Mouse (Mus musculus) forebrain, embryonic 15.5 days (tissue): ENCODE results near the gene Nup98. TPM values are rescaled to one million over a fixed set of nuclear protein-coding genes. Genes with fewer than 3 reads are reported as not detected.

Experiments
- ATAC-seq: fragments of 200-750 bp; cut with Nextera tagmentation; replicated peaks from 2 replicates; pipeline ENCODE4 v1.8.0; 2017; ENCODE audit warnings: mild to moderate bottlenecking, moderate TSS enrichment, moderate library complexity
- H3K27ac ChIP-seq: fragments of 300-500 bp; sonication (generic); replicated peaks from 2 replicates; pipeline ENCODE4 v1.5.1; 2015; ENCODE audit warnings: mild to moderate bottlenecking, inconsistent platforms
- H3K27me3 ChIP-seq: fragments of 300-500 bp; sonication (generic); 2 replicates; pipeline ENCODE4 v1.6.1; 2015; ENCODE audit warnings: inconsistent platforms
- H3K36me3 ChIP-seq: fragments of 300-500 bp; sonication (generic); 2 replicates; pipeline ENCODE4 v1.6.1; 2015; ENCODE audit warnings: mild to moderate bottlenecking, inconsistent platforms
- H3K4me1 ChIP-seq: fragments of 300-500 bp; sonication (generic); 2 replicates; pipeline ENCODE4 v1.6.1; 2015; ENCODE audit warnings: inconsistent platforms
- H3K4me2 ChIP-seq: fragments of 300-500 bp; sonication (generic); replicated peaks from 2 replicates; pipeline ENCODE4 v1.6.1; 2015; ENCODE audit warnings: mild to moderate bottlenecking, inconsistent platforms
- H3K4me3 ChIP-seq: fragments of 300-500 bp; sonication (generic); 2 replicates; pipeline ENCODE4 v1.5.1; 2015; ENCODE audit warnings: mild to moderate bottlenecking, inconsistent platforms
- H3K9ac ChIP-seq: fragments of 300-500 bp; sonication (generic); replicated peaks from 2 replicates; pipeline ENCODE4 v1.6.1; 2015; ENCODE audit warnings: mild to moderate bottlenecking, inconsistent platforms
- H3K9me3 ChIP-seq: fragments of 300-500 bp; sonication (generic); 2 replicates; pipeline ENCODE4 v1.6.1; 2016; ENCODE audit warnings: inconsistent platforms
- WGBS: fragments of 180-500 bp; shearing (Covaris S2); methylation state at CpG from one replicate; pipeline ENCODE4 v1.1.7; 2015; ENCODE audit warnings: mixed read lengths; 5-methylcytosine and 5-hydroxymethylcytosine counted together
- polyA plus RNA-seq: library from polyadenylated mRNA; unstranded; fragments of >200 nt; fragmentation: Nextera tagmentation; extraction: Ambion mirVana; gene quantifications from 2 replicates; pipeline ENCODE4 v1.2.1, GENCODE M21; 2015

Nup98 gene
- polyA plus RNA-seq, 1 experiment from 2014 or later: 24.2 TPM

DNA sequence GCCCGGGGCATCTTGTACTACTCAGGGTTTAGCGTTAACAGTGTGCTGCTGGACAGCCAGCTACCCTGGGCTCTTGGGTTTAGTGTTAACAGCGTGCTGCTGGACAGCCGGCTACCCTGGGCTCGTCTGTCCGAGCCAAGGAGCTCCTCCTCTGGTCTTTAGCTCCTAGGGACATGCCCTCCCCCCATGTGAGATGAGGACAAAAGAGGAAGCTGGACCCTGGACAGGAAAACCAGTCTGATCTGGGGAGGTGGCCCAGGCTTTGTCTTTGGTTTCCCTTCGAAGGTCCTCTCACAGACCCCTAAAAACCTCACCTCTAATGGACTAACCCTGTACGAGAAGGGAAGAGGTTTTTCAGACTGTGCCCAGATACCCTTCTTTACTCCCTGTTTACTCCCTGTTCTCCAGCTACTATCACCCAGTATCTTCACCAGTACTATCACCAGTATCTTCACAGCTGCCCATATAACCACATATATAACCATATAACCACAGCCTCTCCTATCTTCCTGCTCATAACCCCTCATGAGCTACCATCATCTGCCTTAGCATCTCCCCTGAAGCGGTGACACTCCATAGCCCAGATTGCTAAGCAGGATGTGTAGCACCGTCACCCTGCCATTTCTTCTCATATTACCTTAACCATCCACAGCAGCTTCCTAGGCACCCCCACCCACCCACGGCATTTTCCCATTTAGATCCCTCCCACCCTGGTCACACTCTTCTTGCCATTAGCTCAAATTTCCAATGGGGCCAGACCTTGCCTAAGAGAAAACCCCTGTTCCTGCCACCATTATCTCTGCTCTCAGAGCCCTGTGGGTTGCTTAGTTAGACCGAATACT, 37.2 kb upstream of the Nup98 start:
- H3K9ac ChIP-seq: no peak overlapping the region
- no peak overlapping the region for H3K4me3 ChIP-seq
- no peaks in the 10 kb centered on the region for H3K9me3 ChIP-seq
- WGBS: 58% methylated on average over 12 of the region's 12 CpGs
- H3K4me1 ChIP-seq: peaks cover 22% of the 10 kb centered on the region
- no peak overlapping the region for H3K4me2 ChIP-seq
- no peaks in the 10 kb centered on the region for H3K27me3 ChIP-seq
- no peaks in the 10 kb centered on the region for H3K36me3 ChIP-seq
- ATAC-seq: no peak
- H3K27ac ChIP-seq: no peak overlapping the region

DNA sequence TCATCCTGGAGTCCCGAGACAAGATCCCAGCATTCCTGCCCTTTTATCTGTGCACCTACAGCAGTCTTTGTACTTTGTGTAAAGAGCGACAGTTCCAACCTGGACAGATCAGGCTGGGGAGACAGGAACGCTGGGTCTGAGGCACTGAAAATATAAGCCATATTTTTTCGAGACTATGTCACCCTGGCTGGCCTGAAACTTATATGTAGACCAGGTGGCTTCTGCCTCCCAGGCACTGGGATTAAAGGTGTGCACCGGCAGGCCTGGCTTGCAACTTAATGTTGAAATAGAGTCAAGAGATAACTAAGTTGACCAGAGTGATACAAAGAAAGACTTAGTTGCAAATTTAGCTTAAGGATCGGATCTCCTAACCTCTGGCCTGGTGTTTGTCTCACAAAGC, 36.3 kb upstream of the Nup98 start:
- Histone ChIP-seq H3K4me1 (peaks cover 20% of the 10 kb centered on the region), H3K36me3 (no peaks in the 10 kb centered on the region), H3K27ac (no peak overlapping the region), H3K27me3 (no peaks in the 10 kb centered on the region), H3K9me3 (no peaks in the 10 kb centered on the region), H3K4me2 (no peak overlapping the region), H3K9ac (no peak overlapping the region), H3K4me3 (no peak overlapping the region)
- no peak for ATAC-seq
- WGBS: 64% methylated on average over 6 of the region's 6 CpGs

DNA sequence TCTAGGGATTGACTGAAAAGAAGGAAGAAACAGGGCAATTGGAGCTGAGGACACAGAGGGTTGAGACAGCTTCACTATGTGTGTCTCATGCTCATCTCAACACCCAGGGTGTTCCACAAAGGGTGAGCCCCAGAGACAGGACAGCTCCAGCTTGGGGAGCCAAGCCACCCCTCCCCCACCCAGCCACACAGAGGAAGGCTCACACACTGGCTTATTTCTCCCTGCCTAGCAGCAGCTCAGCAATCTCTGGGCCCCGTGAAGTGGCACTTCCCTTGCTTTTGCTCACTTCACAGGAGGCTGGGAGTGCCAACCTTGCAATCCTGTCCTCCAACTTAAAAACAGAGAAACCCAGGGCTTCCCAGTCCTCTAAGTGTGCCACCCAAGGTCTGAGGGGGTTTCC, 35.8 kb upstream of the Nup98 start:
- no peak overlapping the region for H3K9ac ChIP-seq
- H3K36me3 ChIP-seq: no peaks in the 10 kb centered on the region
- H3K27me3 ChIP-seq: no peaks in the 10 kb centered on the region
- no peak overlapping the region for H3K4me2 ChIP-seq
- H3K4me3 ChIP-seq: no peak overlapping the region
- H3K27ac ChIP-seq: no peak overlapping the region
- H3K4me1 ChIP-seq: peaks cover 15% of the 10 kb centered on the region
- ATAC-seq: no peak
- WGBS: 0% methylated on average over 1 of the region's 1 CpGs
- no peaks in the 10 kb centered on the region for H3K9me3 ChIP-seq

DNA sequence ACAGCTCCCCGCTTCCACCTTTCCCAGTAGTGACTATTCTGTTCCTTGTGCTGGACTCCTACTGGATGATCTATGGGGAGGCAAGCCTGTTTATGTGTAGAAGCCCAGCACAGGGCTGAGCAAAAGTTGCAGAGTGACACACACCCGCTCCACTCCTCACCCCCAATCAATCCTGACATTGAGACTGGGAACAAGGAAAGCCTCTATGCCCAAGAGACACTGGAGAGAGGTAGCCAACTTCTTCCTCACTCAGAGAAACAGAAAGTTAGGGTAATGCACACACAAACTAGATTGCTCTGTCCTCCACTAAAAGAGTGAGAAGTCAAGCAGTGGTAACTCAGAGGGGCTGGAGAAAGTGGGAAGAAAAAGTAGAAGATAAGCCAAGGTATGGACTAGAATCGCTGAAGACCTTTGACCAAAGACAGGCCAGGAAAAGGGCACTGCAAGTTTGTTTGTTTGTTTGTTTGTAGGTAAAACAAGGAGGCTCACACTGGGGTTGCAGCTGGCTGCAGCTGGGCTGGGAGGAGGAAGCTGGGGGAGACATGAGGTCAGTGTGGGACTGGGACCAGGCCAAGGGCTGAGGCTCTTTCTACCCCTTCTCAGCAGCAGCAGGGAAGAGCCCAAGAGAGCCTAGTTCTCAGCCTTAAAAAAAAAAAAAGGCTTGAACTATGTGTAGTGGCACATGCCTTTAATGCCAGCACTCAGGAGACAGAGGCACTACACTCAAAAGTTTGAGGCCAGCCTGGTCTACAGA, 35.0 kb upstream of the Nup98 start:
- Histone ChIP-seq H3K4me3 (no peak overlapping the region), H3K9me3 (no peaks in the 10 kb centered on the region), H3K27ac (no peak overlapping the region), H3K27me3 (no peaks in the 10 kb centered on the region), H3K9ac (no peak overlapping the region), H3K4me2 (no peak overlapping the region), H3K4me1 (peaks cover 15% of the 10 kb centered on the region; the same call in 1 of the 2 replicates), H3K36me3 (0 out of 2 replicates have a peak, but pooled peaks cover 6% of the 10 kb centered on the region)
- 84% methylated on average over 3 of the region's 3 CpGs for whole genome bisulfite sequencing
- ATAC-seq: no peak

DNA sequence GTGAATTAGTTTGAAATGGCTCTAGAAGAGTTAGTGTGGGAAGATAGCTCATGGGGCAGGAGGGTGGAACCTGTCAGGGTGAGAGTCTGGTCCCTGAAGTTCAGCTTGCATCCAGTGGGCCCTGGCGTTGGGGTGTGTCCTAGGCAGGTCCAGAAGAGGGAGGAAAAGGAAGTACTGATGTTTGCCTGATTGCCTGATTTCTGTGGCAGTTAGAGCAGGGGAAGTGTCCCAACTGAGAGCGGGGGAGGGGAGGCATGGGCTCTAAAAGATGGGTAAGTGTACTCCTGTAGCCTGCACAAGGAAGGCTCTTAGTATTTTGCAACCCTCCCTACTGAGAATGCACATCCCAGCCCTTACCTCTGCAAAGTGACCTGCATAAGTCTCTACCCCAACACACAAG, 33.9 kb upstream of the Nup98 start:
- no peaks in the 10 kb centered on the region for H3K27me3 ChIP-seq
- H3K4me1 ChIP-seq: peaks cover 5% of the 10 kb centered on the region; the same call in 1 of the 2 replicates
- WGBS: 85% methylated on average over 2 of the region's 2 CpGs
- H3K9ac ChIP-seq: no peak overlapping the region
- H3K4me3 ChIP-seq: no peak overlapping the region
- no peak overlapping the region for H3K4me2 ChIP-seq
- no peak overlapping the region for H3K27ac ChIP-seq
- H3K36me3 ChIP-seq: peaks cover 7% of the 10 kb centered on the region
- ATAC-seq: no peak
- no peaks in the 10 kb centered on the region for H3K9me3 ChIP-seq

DNA sequence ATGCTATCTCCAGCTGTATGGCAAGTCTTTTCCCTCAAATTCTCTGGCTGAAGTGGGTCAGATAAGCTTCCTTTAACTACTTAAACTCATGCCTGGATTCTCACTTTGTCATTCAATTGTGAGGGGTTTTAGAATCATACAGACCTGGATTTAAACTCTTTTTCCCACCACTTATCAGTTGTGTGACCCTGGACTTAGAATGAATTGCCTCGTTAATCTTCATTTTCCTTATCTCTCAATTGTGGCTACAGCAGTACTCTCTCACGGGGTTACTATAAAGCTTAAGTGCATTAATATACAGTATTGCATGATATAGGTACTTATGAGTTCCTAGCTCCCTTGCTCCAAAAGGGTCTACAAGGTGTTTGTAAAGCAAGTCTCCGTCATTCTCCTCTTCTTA, 32.9 kb upstream of the Nup98 start:
- H3K4me3 ChIP-seq: no peak overlapping the region
- H3K9me3 ChIP-seq: no peaks in the 10 kb centered on the region
- H3K4me1 ChIP-seq: no peaks in the 10 kb centered on the region; the same call in 1 of the 2 replicates
- no peak overlapping the region for H3K27ac ChIP-seq
- no peak overlapping the region for H3K4me2 ChIP-seq
- peaks cover 13% of the 10 kb centered on the region for H3K36me3 ChIP-seq
- WGBS: 93% methylated on average over 3 of the region's 3 CpGs
- no peak overlapping the region for H3K9ac ChIP-seq
- ATAC-seq: no peak
- no peaks in the 10 kb centered on the region for H3K27me3 ChIP-seq

DNA sequence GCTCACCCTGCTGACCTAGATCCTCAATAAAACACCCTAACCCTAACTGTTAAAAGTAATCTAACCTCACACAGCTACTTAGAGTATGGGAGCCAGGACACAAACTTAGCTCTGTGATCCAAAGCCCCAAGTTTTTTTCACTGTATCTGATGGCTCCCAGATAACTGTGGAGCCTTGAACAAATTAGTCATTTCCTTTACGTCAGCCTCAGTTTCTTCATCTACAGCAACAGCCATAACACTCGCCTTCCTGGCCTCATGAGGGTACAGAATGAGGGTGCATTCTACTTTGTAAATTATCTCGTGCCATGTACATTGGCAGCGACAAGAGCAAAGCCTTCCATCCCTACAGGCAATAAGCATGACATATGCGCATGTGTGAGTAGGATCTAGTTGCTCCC, 32.4 kb upstream of the Nup98 start:
- Histone ChIP-seq H3K9me3 (no peaks in the 10 kb centered on the region), H3K27ac (no peak overlapping the region), H3K9ac (no peak overlapping the region), H3K4me2 (no peak overlapping the region), H3K4me1 (no peaks in the 10 kb centered on the region; the same call in 1 of the 2 replicates), H3K27me3 (no peaks in the 10 kb centered on the region), H3K36me3 (peaks cover 16% of the 10 kb centered on the region), H3K4me3 (no peak overlapping the region)
- ATAC-seq: no peak
- WGBS: 89% methylated on average over 5 of the region's 5 CpGs

DNA sequence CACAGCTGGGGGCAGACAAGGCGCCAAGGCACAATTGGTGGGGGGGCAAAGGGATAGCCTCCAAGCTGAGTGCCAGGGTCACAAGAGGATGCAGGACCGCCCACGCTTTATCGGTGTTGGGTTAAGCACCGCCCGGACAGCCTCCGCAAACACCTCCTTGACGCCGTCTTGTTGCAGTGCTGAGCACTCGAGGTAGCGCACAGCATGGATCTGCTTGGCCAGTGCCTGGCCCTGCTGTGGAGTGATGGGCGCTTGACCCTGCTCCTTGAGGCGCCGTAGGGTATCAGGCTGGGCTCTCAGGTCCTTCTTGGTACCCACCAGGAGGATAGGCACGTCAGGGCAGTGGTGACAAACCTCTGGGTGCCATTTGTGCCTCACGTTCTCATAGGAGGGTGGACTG, 29.6 kb upstream of the Nup98 start:
- 93% methylated on average over 16 of the region's 16 CpGs for WGBS
- H3K4me1 ChIP-seq: no peaks in the 10 kb centered on the region
- H3K9ac ChIP-seq: no peak overlapping the region
- no peak overlapping the region for H3K4me2 ChIP-seq
- H3K4me3 ChIP-seq: no peak overlapping the region
- H3K9me3 ChIP-seq: no peaks in the 10 kb centered on the region
- no peak overlapping the region for H3K27ac ChIP-seq
- no peaks in the 10 kb centered on the region for H3K27me3 ChIP-seq
- ATAC-seq: no peak
- peaks cover 26% of the 10 kb centered on the region for H3K36me3 ChIP-seq

DNA sequence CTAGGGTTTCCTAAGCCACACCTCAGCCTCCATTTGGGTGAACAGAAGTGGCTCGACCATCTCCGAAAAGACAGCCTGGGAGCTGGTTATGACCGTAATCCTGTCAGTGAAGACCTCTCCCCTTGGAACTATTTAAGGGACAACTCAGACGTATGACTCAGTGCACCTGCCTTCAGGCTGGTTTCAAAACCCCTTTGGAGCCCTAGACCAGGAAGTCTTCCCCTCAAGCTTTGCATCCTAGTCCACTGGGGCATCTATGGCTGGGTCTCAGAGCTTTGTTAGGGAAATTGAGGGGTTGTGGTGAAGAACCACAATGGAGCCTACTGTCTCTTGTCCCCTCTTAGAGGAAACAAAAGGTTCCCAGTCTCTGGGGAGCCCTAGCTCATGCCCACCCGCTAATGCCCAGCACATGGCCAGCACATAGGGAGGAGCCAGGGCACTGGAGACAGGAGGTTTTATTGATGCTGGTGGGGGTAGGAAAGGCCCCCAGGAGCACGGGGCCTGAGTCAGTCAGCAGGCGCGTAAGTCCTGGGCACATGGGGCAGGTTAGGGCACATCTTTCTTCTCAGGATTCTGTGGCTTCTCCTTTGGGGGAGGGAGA, 28.8 kb upstream of the Nup98 start:
- Histone ChIP-seq H3K4me1 (no peaks in the 10 kb centered on the region), H3K4me3 (no peak overlapping the region), H3K36me3 (peaks cover 26% of the 10 kb centered on the region), H3K9me3 (no peaks in the 10 kb centered on the region), H3K27me3 (no peaks in the 10 kb centered on the region), H3K4me2 (no peak overlapping the region), H3K9ac (no peak overlapping the region), H3K27ac (no peak overlapping the region)
- WGBS: 88% methylated on average over 8 of the region's 8 CpGs
- ATAC-seq: no peak

DNA sequence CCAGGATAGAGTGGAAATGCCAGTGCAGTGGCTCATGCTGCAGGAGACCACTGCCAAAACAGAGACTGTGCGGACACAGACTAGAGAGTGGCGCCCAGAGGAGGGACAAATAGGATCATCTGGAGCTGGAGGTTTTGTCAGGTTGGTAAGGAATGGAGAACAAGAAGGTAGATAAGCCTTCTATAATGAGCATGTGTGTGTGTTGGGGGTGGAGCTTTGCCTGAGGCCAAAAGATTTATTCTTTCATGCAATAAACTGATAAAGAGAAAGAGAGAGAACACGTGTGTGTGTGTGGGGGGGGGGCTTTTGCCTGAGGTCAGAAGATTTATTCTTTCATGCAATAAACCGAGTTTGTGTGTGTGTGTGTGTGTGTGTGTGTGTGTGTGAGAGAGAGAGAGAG, 23.1 kb upstream of the Nup98 start:
- WGBS: 77% methylated on average over 4 of the region's 4 CpGs
- no peaks in the 10 kb centered on the region for H3K9me3 ChIP-seq
- H3K4me2 ChIP-seq: no peak overlapping the region
- H3K27me3 ChIP-seq: no peaks in the 10 kb centered on the region
- no peak for ATAC-seq
- no peak overlapping the region for H3K27ac ChIP-seq
- no peaks in the 10 kb centered on the region for H3K4me1 ChIP-seq
- peaks cover 13% of the 10 kb centered on the region; the same call in 1 of the 2 replicates for H3K36me3 ChIP-seq
- no peak overlapping the region for H3K4me3 ChIP-seq
- no peak overlapping the region for H3K9ac ChIP-seq

DNA sequence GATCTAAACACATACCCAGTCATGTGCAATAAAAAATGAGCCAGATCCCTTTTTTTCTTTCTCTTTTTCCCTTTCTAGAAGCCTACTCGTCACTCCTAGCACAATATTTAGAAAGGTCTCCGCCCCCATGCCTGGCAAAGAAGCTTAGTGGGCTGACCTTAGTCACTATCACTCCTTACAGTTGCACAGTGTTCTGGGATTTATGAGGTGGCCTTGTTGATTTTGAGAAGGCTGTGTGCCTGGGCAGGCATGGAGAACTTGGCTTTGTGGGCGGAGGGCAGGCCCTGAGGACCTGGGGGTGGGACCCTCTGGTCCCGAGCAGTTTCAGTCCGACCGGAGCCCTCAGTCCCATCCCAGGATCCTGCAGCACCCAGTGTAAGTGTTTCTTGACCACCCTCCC, 19.8 kb upstream of the Nup98 start:
- Histone ChIP-seq H3K27ac (no peak overlapping the region), H3K4me3 (no peak overlapping the region), H3K36me3 (no peaks in the 10 kb centered on the region), H3K27me3 (no peaks in the 10 kb centered on the region), H3K9me3 (no peaks in the 10 kb centered on the region), H3K4me2 (no peak overlapping the region), H3K4me1 (no peaks in the 10 kb centered on the region), H3K9ac (no peak overlapping the region)
- ATAC-seq: no peak
- 90% methylated on average over 6 of the region's 6 CpGs for WGBS

DNA sequence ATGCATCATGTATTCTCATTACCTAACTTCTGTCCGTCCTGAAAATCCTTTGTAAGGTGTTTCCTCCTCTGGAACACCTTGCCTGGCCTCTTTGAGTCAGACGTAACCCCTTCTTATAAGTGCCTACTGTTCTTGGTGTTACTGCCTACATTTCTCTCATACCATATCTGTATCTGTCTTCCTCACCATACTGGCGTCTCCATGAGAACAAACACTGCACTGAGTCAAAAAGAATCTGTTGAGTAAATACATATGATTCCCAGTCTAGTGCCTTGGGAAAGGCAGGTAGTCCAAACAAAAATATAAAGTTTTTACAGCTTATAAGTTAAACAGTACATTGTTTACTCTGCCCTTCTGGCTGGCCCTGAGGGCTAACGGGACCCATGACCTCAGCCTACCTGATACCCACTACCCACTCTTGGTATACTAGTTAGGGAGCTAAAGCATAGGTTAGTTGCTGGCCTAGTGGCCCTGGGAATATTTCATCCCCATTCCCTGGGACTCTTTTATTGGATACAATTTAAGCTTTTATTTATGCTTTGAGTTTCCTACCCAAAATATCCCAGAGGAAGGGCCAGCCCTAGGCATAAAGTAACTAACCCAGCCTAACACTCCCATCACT, 18.2 kb upstream of the Nup98 start:
- Histone ChIP-seq H3K27me3 (no peaks in the 10 kb centered on the region), H3K36me3 (no peaks in the 10 kb centered on the region), H3K4me2 (no peak overlapping the region), H3K9ac (no peak overlapping the region), H3K27ac (no peak overlapping the region), H3K4me3 (no peak overlapping the region), H3K9me3 (no peaks in the 10 kb centered on the region), H3K4me1 (peaks cover under 1% of the 10 kb centered on the region; the same call in 1 of the 2 replicates)
- no peak for ATAC-seq
- WGBS: 96% methylated on average over 4 of the region's 4 CpGs
